Mouse (Mus musculus) testis, adult 2 months (tissue): ENCODE measurements around the gene Pde2a. TPM values are rescaled to one million over a fixed set of nuclear protein-coding genes. Genes with fewer than 3 reads are reported as not detected.
A peak's percentile ranks its signal among the peaks of the same experiment; 100 is the strongest.

Source experiments
- H3K27ac ChIP-seq: fragments of 200-500 bp; 2 replicates; pipeline ENCODE4 v1.5.1; 2012; ENCODE audit warnings: low read depth, low read length; ENCODE audit not compliant: control insufficient read depth, insufficient read depth
- H3K27me3 ChIP-seq: fragments of 200-500 bp; 2 replicates; pipeline ENCODE4 v1.6.1; 2012; ENCODE audit warnings: mild to moderate bottlenecking, low read length, moderate library complexity; ENCODE audit not compliant: control insufficient read depth, insufficient read depth
- H3K36me3 ChIP-seq: fragments of 200-500 bp; 2 replicates; pipeline ENCODE4 v1.6.1; 2012; ENCODE audit warnings: mild to moderate bottlenecking, low read length; ENCODE audit not compliant: control insufficient read depth, insufficient read depth
- H3K4me1 ChIP-seq: fragments of 200-500 bp; 2 replicates; pipeline ENCODE4 v1.6.1; 2012; ENCODE audit warnings: low read length; ENCODE audit not compliant: control insufficient read depth, insufficient read depth
- H3K4me3 ChIP-seq: fragments of 200-500 bp; 2 replicates; pipeline ENCODE4 v1.5.1; 2012; ENCODE audit warnings: low read depth, mild to moderate bottlenecking, low read length, moderate library complexity, mixed read lengths; ENCODE audit not compliant: control insufficient read depth
- CTCF ChIP-seq: fragments of 200-500 bp; IDR thresholded peaks from 2 replicates; pipeline ENCODE4 v1.5.1; 2012; ENCODE audit warnings: low read depth, mild to moderate bottlenecking, inconsistent platforms, low read length, moderate library complexity; ENCODE audit not compliant: control insufficient read depth, insufficient read depth, insufficient replicate concordance
- POLR2A ChIP-seq: fragments of 200-500 bp; IDR thresholded peaks from 2 replicates; pipeline ENCODE4 v1.6.1; 2012; ENCODE audit warnings: low read depth, mild to moderate bottlenecking, inconsistent platforms, low read length, moderate library complexity; ENCODE audit not compliant: control insufficient read depth
- polyA plus RNA-seq: library from polyadenylated mRNA; depleted of rRNA; stranded (reverse); fragments of >200 nt; gene quantifications from 2 replicates; pipeline ENCODE4 v1.2.3, GENCODE M21; 2012

Pde2a gene
- polyA plus RNA-seq, 1 experiment, result 7.4 TPM

DNA sequence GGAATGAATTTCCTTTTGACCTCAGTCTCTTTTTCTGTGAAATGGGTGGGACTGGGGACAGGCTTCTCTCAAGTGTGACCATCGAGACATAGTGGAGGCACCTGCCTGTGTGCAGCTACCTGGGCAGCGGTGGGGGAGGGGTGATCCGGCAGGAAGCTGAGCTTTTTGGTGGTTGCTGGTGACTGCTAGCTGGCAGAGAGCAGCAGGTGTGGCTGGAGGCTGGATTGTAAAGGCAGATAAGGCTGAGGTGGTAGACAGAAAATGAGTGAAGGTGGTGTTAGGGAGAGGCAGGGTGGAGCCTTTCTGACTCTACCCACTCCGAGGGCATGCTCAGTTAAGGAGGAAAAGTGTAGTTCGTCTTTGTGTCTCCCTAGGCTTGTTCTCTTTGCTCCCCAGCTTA lies 65.6 kb downstream of the Pde2a start:
- no peaks in the 10 kb centered on the region for H3K27me3 ChIP-seq
- no peak overlapping the region for H3K27ac ChIP-seq
- H3K4me3 ChIP-seq, result no peak overlapping the region
- no peaks in the 10 kb centered on the region for H3K36me3 ChIP-seq
- no peaks in the 10 kb centered on the region for H3K4me1 ChIP-seq
- no peak for TF ChIP-seq POLR2A
- TF ChIP-seq CTCF, result no peak

DNA sequence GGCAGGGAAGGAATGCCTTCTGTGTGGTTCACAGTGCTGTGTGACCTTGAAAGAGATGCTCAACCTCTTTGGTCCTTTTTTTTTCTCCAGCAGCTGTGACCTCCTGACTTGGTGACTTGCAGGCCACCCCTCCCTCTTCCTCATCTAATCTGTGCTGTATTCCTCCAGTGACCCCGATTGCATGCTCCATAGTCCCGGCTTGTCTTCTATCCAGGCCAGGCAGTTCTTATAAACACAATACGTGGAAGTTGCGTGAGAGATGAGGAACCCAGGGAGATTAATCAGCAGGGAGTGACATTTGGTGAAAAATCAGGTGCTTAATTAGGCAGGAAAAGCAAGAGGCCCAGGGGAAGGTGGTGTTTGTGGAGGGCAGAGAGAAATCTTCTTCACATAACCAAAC lies 69.5 kb downstream of the Pde2a start:
- no peaks in the 10 kb centered on the region for H3K27me3 ChIP-seq
- no peak overlapping the region for H3K4me3 ChIP-seq
- TF ChIP-seq CTCF (no peak), POLR2A (no peak)
- no peaks in the 10 kb centered on the region for H3K36me3 ChIP-seq
- no peaks in the 10 kb centered on the region for H3K4me1 ChIP-seq
- H3K27ac ChIP-seq, result no peak overlapping the region

DNA sequence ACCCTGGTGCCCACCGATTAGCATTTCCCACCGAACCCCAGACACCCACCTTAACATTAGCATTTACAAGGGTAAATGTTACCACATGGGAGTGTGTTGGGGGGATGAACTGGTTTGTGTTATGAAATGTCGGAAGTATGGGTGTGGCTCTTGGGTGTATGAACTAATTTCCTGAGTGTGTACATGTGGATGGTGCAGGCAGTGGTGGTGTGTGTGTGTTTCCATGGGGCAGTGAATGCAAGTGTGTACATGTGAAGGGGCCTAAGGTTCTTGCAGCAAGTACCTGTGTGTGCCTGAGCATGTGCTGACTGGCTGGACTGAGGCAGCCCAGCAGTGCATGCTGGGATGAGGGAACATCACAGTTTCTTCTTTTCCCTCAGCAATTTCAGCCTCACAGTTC lies 76.9 kb downstream of the Pde2a start:
- H3K4me1 ChIP-seq, result peaks cover 9% of the 10 kb centered on the region
- no peak overlapping the region for H3K27ac ChIP-seq
- no peaks in the 10 kb centered on the region for H3K36me3 ChIP-seq
- no peak for TF ChIP-seq CTCF
- TF ChIP-seq POLR2A, result no peak
- H3K27me3 ChIP-seq, result no peaks in the 10 kb centered on the region
- no peak overlapping the region for H3K4me3 ChIP-seq

DNA sequence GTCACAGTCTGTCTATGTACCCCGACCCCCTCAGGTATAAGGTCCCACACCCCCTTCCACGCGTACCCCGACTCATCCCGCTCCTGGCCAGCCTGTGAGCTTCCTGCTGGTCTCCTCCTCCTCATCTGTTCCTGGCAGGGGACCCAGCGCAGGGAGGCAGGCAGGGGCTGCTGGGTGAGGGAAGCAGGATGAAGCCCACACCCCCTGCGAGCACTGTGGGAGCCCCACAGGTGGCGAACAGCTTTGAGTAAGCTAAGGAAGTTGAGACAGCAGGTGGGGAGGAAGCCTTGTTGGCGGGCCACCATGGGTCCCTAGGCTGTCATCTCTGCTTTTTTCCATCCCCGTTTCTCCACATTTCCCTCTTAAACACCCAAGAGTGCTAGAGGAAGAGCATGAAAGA lies 77.8 kb downstream of the Pde2a start:
- no peaks in the 10 kb centered on the region for H3K36me3 ChIP-seq
- H3K4me1 ChIP-seq, result peaks cover 11% of the 10 kb centered on the region
- no peak overlapping the region for H3K27ac ChIP-seq
- H3K27me3 ChIP-seq, result no peaks in the 10 kb centered on the region
- no peak overlapping the region for H3K4me3 ChIP-seq
- TF ChIP-seq CTCF (no peak), POLR2A (no peak)

DNA sequence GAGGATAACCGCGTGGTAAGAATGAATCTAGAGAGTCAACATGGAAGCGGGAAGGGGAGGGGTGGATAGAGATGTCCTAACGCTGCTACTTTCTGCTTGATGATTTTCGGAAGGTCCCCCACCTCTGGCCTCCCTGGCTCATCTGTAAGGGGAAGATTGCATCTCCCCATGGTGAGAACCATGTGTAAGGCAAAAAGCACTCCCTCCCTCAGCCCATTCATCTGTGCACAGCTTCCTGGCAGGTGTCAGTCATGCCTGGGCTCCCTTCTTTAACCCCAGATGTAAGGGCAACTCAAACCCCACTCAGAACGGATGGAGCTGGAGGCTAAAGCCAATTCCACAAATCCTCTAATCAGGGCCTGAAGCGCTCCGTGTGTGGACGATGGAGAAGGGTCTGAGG lies 78.2 kb downstream of the Pde2a start:
- no peak overlapping the region for H3K27ac ChIP-seq
- no peak overlapping the region for H3K4me3 ChIP-seq
- H3K36me3 ChIP-seq, result no peaks in the 10 kb centered on the region
- no peaks in the 10 kb centered on the region for H3K27me3 ChIP-seq
- H3K4me1 ChIP-seq, result peaks cover 12% of the 10 kb centered on the region
- TF ChIP-seq POLR2A (no peak), CTCF (no peak)

DNA sequence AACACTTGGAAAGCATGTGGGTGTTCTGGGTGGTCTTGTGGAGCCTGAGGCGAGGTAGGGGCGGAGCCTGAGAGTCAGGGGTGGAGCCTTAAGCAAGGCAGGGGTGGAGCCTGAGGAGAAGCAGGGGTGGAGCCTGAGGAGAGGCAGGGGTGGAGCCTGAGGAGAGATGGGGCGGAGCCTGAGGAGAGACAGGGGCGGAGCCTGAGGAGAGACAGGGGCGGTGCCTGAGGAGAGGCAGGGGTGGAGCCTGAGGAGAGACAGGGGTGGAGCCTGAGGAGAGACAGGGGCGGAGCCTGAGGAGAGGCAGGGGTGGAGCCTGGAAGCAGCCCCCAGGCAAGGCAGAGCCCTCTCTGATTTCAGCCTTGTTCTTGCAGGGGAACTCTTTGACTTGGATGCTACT lies 79.7 kb downstream of the Pde2a start:
- Histone ChIP-seq H3K27ac (no peak overlapping the region), H3K36me3 (no peaks in the 10 kb centered on the region), H3K4me1 (peaks cover 16% of the 10 kb centered on the region), H3K27me3 (no peaks in the 10 kb centered on the region), H3K4me3 (no peak overlapping the region)
- TF ChIP-seq POLR2A, result no peak

DNA sequence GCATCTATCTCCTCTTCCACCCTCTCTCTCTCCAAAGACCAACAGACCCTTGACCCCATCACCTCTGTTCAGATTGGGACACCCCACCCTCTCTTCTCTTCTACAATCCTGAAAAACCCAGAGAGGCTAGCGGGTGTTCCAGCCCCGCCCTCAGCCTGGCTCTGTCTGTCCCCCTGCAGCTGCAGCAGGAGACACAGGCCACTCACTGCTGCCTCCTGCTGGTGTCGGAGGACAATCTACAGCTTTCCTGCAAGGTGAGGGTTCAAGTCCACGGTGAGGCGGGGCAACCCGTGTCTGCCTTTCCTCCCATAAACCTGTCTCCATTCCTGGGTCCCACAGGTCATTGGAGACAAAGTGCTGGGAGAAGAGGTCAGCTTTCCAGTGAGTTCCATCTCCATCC lies 80.2 kb downstream of the Pde2a start:
- no peak overlapping the region for H3K4me3 ChIP-seq
- H3K27me3 ChIP-seq, result no peaks in the 10 kb centered on the region
- H3K4me1 ChIP-seq, result peaks cover 16% of the 10 kb centered on the region
- H3K36me3 ChIP-seq, result no peaks in the 10 kb centered on the region
- no peak overlapping the region for H3K27ac ChIP-seq
- TF ChIP-seq POLR2A (no peak), CTCF (peak; percentile 49; the same call in 1 of the 2 replicates)

DNA sequence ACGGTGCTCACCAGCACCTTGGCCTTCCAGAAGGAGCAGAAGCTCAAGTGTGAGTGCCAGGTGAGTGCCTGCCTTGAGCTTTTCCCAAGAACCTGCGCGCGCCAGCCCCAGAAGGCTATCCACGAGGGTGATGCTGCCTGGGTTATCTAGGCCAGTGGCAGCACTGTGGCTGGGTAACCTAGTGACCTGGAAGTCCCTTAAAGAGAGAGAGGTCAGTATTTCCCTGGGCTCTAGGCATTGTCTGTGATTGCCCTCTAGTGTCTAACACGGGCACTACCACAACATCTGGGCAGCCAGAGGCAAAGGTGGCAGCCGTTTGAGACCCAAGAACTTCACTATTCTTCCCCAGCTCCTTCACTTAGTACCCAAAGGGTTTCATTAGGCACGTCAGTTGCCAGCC lies 81.9 kb downstream of the Pde2a start:
- H3K4me3 ChIP-seq, result no peak overlapping the region
- peaks cover 16% of the 10 kb centered on the region for H3K4me1 ChIP-seq
- TF ChIP-seq CTCF, result peak; percentile 63; the same call in 1 of the 2 replicates
- TF ChIP-seq POLR2A, result no peak
- H3K27me3 ChIP-seq, result no peaks in the 10 kb centered on the region
- H3K36me3 ChIP-seq, result no peaks in the 10 kb centered on the region
- no peak overlapping the region for H3K27ac ChIP-seq
